Mouse (Mus musculus) neural tube, embryonic 15.5 days (tissue): ENCODE data around the gene Dhx57. TPM values are rescaled to one million over a fixed set of nuclear protein-coding genes. Genes with fewer than 3 reads are reported as not detected.

ENCODE experiments used
- polyA plus RNA-seq: library from polyadenylated mRNA; unstranded; fragments of >200 nt; fragmentation: Nextera tagmentation; extraction: Ambion mirVana; gene quantifications from 2 replicates; pipeline ENCODE4 v1.2.1, GENCODE M21; 2015

Dhx57 gene
- polyA plus RNA-seq, 1 experiment from 2014 or later, result 50.5 TPM

Other genes with a start within 250 kb of the Dhx57 start
- 55.8 and 56.0 TPM in 2 replicates for gene Hnrnpll, start 228.1 kb downstream of the Dhx57 start, polyA plus RNA-seq
- 1.9 and 4.0 TPM in 2 replicates for gene Galm, start 163.0 kb downstream of the Dhx57 start, polyA plus RNA-seq
- 356 and 410 TPM in 2 replicates for gene Srsf7, start 83.2 kb downstream of the Dhx57 start, polyA plus RNA-seq
- 0.10 TPM in 1 of 2 replicates, not detected in the other for gene Ttc39d, start 83.0 kb downstream of the Dhx57 start, polyA plus RNA-seq
- 18.8 and 23.9 TPM in 2 replicates for gene Gemin6, start 66.0 kb downstream of the Dhx57 start, polyA plus RNA-seq
- gene Morn2, start 273 bp downstream of the Dhx57 start, polyA plus RNA-seq, result 45.4 and 51.6 TPM in 2 replicates
- gene Arhgef33, start 16.9 kb upstream of the Dhx57 start, polyA plus RNA-seq, result 0.96 and 1.1 TPM in 2 replicates
- 2.5 and 3.7 TPM in 2 replicates for gene Gm10190, start 83.1 kb upstream of the Dhx57 start, polyA plus RNA-seq
- 6.8 and 7.9 TPM in 2 replicates for gene Sos1, start 190.0 kb upstream of the Dhx57 start, polyA plus RNA-seq